Mouse (Mus musculus): Measurements from ENCODE around the gene Gm45837. TPM values are rescaled to one million over a fixed set of nuclear protein-coding genes. Genes with fewer than 3 reads are reported as not detected.

Gm45837 gene
- total and polyA plus RNA-seq, 3 experiments, result 1.2 TPM; not detected in 2

DNA sequence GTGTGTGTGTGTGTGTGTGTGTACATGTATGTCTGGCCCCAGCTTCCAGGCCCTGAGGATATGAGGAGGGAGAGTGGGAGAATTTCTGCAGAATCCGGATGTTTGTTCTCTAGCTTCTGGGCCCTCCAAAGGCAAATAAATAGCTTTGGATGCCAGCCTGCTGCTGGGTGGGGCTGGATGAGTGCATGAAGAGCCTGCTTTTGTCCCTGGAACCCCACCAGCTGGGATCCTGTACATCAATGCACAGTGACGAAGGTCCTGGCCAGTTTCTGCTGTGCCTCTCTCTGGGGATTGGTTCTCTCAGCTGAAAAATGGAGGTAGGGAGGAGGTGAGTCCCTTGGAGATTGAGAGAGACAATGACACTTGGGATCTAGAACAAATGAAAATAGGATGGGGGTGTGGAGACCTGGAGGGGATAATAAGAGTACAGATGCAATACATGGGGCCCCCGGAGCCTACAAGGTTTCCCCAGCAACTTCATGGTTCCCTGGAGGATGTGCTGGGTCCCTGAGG is 61.3 kb downstream of the Gm45837 start:
- no peak overlapping the region for H3K27ac ChIP-seq (ENCODE audit: control insufficient read depth, low read depth, low read length)
- no peak overlapping the region for H3K4me3 ChIP-seq (ENCODE audit: control insufficient read depth in 1 of 2, insufficient read depth in 1 of 2, low read depth in 2 of 2, low read length in 2 of 2)
- H3K79me2 ChIP-seq (ENCODE audit: control insufficient read depth, insufficient read depth, low read length, poor library complexity), result no peaks in the 10 kb centered on the region
- H3K9me3 ChIP-seq (replicated peaks; ENCODE audit: insufficient read depth, low read length), result no peaks in the 10 kb centered on the region
- no peak for TF ChIP-seq ZMIZ1 (IDR thresholded peaks at IDR 0.05; ENCODE audit: low read depth, low read length)
- no peak for TF ChIP-seq MAFK (IDR thresholded peaks at IDR 0.05; ENCODE audit: borderline replicate concordance, low read depth, low read length)
- TF ChIP-seq POLR2AphosphoS5 (IDR thresholded peaks at IDR 0.05; ENCODE audit: borderline replicate concordance, low read depth, low read length), result no peak
- TF ChIP-seq CHD2 (IDR thresholded peaks at IDR 0.05; ENCODE audit: low read length), result no peak
- TF ChIP-seq TBP (IDR thresholded peaks at IDR 0.05; ENCODE audit: low read depth, low read length), result no peak
- no peak for TF ChIP-seq KAT2A (conservative IDR thresholded peaks at IDR 0.05; ENCODE audit: low read depth, low read length)
- no peak for TF ChIP-seq ZNF384 (IDR thresholded peaks at IDR 0.05; ENCODE audit: low read depth, low read length)
- TF ChIP-seq USF2 (IDR thresholded peaks at IDR 0.05; ENCODE audit: borderline replicate concordance in 1 of 2, insufficient read depth in 1 of 2, low read depth in 1 of 2, low read length in 2 of 2), result no peak
- no peak for TF ChIP-seq CTCF (IDR thresholded peaks at IDR 0.05 in 2 of 3, conservative IDR thresholded peaks at IDR 0.05 in 1 of 3; ENCODE audit: control insufficient read depth in 1 of 3, insufficient read depth in 1 of 3, low read depth in 2 of 3, low read length in 3 of 3, poor library complexity in 1 of 3, severe bottlenecking in 1 of 3)
- TF ChIP-seq POLR2A (IDR thresholded peaks at IDR 0.05; ENCODE audit: control insufficient read depth in 1 of 2, insufficient read depth in 1 of 2, low read depth in 1 of 2, low read length in 2 of 2, poor library complexity in 1 of 2), result no peak
- TF ChIP-seq NRF1 (IDR thresholded peaks at IDR 0.05; ENCODE audit: insufficient read depth, low read depth, low read length, poor library complexity, severe bottlenecking), result no peak
- no peak for TF ChIP-seq UBTF (IDR thresholded peaks at IDR 0.05; ENCODE audit: borderline replicate concordance, insufficient read depth, low read depth, low read length)
- no peak for TF ChIP-seq ELF1 (IDR thresholded peaks at IDR 0.05; ENCODE audit: low read depth, low read length)
- no peak for TF ChIP-seq CHD1 (IDR thresholded peaks at IDR 0.05; ENCODE audit: low read depth, low read length)
- TF ChIP-seq MXI1 (IDR thresholded peaks at IDR 0.05; ENCODE audit: low read depth, low read length), result no peak
- TF ChIP-seq TAL1 (IDR thresholded peaks at IDR 0.05; ENCODE audit: low read length), result no peak
- TF ChIP-seq POLR2AphosphoS2 (IDR thresholded peaks at IDR 0.05; ENCODE audit: low read length), result no peak
- no peak for DNase-seq (ENCODE audit: low read depth, low spot score)
- H3K36me3 ChIP-seq (ENCODE audit: control insufficient read depth in 1 of 2, insufficient read depth in 2 of 2, low read length in 2 of 2), result no peaks in the 10 kb centered on the region
- no peak overlapping the region for H3K9ac ChIP-seq (ENCODE audit: control insufficient read depth, low read depth, low read length, poor library complexity, severe bottlenecking)
- H3K4me1 ChIP-seq (ENCODE audit: control insufficient read depth in 1 of 2, insufficient read depth in 2 of 2, low read length in 2 of 2), result no peaks in the 10 kb centered on the region
- H3K27me3 ChIP-seq (ENCODE audit: control insufficient read depth in 1 of 2, insufficient read depth in 2 of 2, low read length in 2 of 2), result peaks cover 0 to 2% of the 10 kb centered on the region in 2 experiments; a peak in 2 of 4 replicates

DNA sequence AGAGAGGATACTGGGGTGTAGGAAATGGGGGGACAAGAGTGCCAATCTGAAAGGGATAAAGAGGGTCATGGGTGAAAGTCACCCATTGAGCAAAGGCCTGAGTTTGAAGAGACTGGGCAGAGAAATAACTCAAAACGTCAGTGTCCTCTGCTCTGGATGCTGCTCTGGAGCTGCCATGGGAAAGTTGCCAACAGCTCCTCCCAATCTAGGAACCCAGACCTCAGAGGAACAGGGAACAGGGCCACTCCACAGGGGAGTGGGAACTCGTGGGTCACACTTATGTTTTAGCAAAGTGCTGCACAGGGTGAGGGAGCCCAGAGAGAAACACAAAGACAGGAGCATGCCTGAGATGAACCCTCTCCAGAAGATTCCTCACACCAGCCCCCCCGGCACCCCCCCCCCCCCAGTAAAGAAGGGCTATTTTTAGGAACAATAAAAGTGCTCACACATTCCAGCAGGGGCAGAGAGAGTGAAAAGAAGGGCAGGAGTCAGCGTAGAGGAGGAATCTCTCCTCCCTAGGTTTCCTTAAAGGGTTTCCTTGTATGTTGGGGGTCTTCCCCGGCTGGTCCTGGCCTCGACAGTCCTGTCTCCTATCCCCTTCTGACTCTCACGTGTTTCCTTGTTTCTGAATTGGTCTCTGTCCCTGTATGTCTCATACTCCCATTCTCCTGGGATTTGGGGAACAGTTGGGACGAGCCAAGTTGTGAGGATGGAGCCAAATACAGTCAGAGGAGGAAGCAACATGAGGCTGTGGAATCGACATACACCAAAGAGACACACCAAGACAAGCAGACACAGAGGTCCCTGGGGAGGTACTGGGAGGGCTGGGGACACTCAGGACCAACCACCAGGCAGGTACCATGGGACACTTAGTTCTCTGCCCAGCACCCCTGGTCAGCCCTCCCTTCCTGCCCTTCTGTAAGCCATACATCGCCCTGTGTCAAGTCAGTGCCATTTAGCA is 62.2 kb downstream of the Gm45837 start:
- no peaks in the 10 kb centered on the region for H3K9me3 ChIP-seq (replicated peaks; ENCODE audit: insufficient read depth, low read length)
- H3K4me3 ChIP-seq (ENCODE audit: control insufficient read depth in 1 of 2, insufficient read depth in 1 of 2, low read depth in 2 of 2, low read length in 2 of 2), result no peak overlapping the region
- no peak for DNase-seq (ENCODE audit: low read depth, low spot score)
- H3K27me3 ChIP-seq (ENCODE audit: control insufficient read depth in 1 of 2, insufficient read depth in 2 of 2, low read length in 2 of 2), result peaks cover 0 to 2% of the 10 kb centered on the region in 2 experiments; a peak in 1 of 4 replicates
- no peaks in the 10 kb centered on the region for H3K4me1 ChIP-seq (ENCODE audit: control insufficient read depth in 1 of 2, insufficient read depth in 2 of 2, low read length in 2 of 2)
- TF ChIP-seq ZKSCAN1 (IDR thresholded peaks at IDR 0.05; ENCODE audit: low read depth, low read length) (no peak), MAX (IDR thresholded peaks at IDR 0.05; ENCODE audit: low read length) (no peak), USF2 (IDR thresholded peaks at IDR 0.05; ENCODE audit: borderline replicate concordance in 1 of 2, insufficient read depth in 1 of 2, low read depth in 1 of 2, low read length in 2 of 2) (no peak), SIN3A (IDR thresholded peaks at IDR 0.05; ENCODE audit: low read length) (no peak), KAT2A (conservative IDR thresholded peaks at IDR 0.05; ENCODE audit: low read depth, low read length) (no peak), MEF2A (IDR thresholded peaks at IDR 0.05; ENCODE audit: extremely low read depth, insufficient replicate concordance, low read depth, low read length, poor library complexity, severe bottlenecking) (no peak), EP300 (IDR thresholded peaks at IDR 0.05; ENCODE audit: low read depth in 1 of 2, low read length in 2 of 2) (no peak), USF1 (IDR thresholded peaks at IDR 0.05; ENCODE audit: low read depth, low read length) (no peak), MAZ (IDR thresholded peaks at IDR 0.05; ENCODE audit: low read depth, low read length) (no peak), RCOR1 (IDR thresholded peaks at IDR 0.05; ENCODE audit: low read depth, low read length) (no peak), ELF1 (IDR thresholded peaks at IDR 0.05; ENCODE audit: low read depth, low read length) (no peak), SMC3 (IDR thresholded peaks at IDR 0.05; ENCODE audit: low read depth, low read length) (no peak), MAFK (IDR thresholded peaks at IDR 0.05; ENCODE audit: borderline replicate concordance, low read depth, low read length) (no peak)
- H3K36me3 ChIP-seq (ENCODE audit: control insufficient read depth in 1 of 2, insufficient read depth in 2 of 2, low read length in 2 of 2), result no peaks in the 10 kb centered on the region
- H3K9ac ChIP-seq (ENCODE audit: control insufficient read depth, low read depth, low read length, poor library complexity, severe bottlenecking), result no peak overlapping the region
- no peak overlapping the region for H3K27ac ChIP-seq (ENCODE audit: control insufficient read depth, low read depth, low read length)
- no peaks in the 10 kb centered on the region for H3K79me2 ChIP-seq (ENCODE audit: control insufficient read depth, insufficient read depth, low read length, poor library complexity)

Measured in MEL (cell line).